Mouse (Mus musculus) myocyte (in vitro differentiated cells): Measurements from ENCODE around the gene Ccdc110.

Experiments
- CEBPB ChIP-seq: IDR thresholded peaks from 2 replicates; pipeline ENCODE4 v1.6.1; 2011; ENCODE audit warnings: mild to moderate bottlenecking, moderate library complexity; ENCODE audit not compliant: poor library complexity, insufficient read depth, severe bottlenecking
- POLR2A ChIP-seq: IDR thresholded peaks from one replicate; pipeline ENCODE4 v1.6.1; 2011; ENCODE audit warnings: low read depth, mild to moderate bottlenecking, control low read depth, moderate library complexity; ENCODE audit not compliant: insufficient read length
- POLR2AphosphoS2 ChIP-seq: IDR thresholded peaks from one replicate; pipeline ENCODE4 v1.6.1; 2011; ENCODE audit warnings: low read depth, control low read depth; ENCODE audit not compliant: insufficient read length
- REST ChIP-seq: IDR thresholded peaks from one replicate; pipeline ENCODE4 v1.6.1; 2011; ENCODE audit warnings: mild to moderate bottlenecking, control low read depth, moderate library complexity; ENCODE audit not compliant: insufficient read depth, insufficient read length
- TCF3 ChIP-seq: IDR thresholded peaks from one replicate; pipeline ENCODE4 v1.6.1; 2011; ENCODE audit warnings: low read depth, control low read depth; ENCODE audit not compliant: insufficient read length
- USF1 ChIP-seq: IDR thresholded peaks from one replicate; pipeline ENCODE4 v1.6.1; 2011; ENCODE audit warnings: low read depth, mild to moderate bottlenecking, control low read depth, moderate library complexity

- TF ChIP-seq TCF3 (peak; percentile 4), USF1 (no peak), CEBPB (no peak), POLR2AphosphoS2 (no peak), POLR2A (no peak), REST (no peak)
Observed at GRCm38 (mm10) chr8:45896590-45896989, 37.8 kb upstream of the Ccdc110 start.
